Mouse (Mus musculus) granulocyte monocyte progenitor cell, adult 5-6 weeks (primary cell): ENCODE data around the gene Pef1. TPM values are rescaled to one million over a fixed set of nuclear protein-coding genes. Genes with fewer than 3 reads are reported as not detected.
A peak's percentile ranks its signal among the peaks of the same experiment; 100 is the strongest.

Experiments
- ATAC-seq: replicated peaks from 2 replicates; pipeline ENCODE4 v1.8.0; 2016; ENCODE audit warnings: mild to moderate bottlenecking, moderate TSS enrichment, inconsistent platforms; ENCODE audit not compliant: poor library complexity, severe bottlenecking
- total RNA-seq, 2 experiments: library from RNA; stranded (forward) in 1 of 2; stranded (reverse) in 1 of 2; fragments of 200-712, 200-1000 nt in 1 of 2; fragments of >200 nt in 1 of 2; fragmentation: Nextera tagmentation in 1 of 2; gene quantifications; 2 replicates each; pipeline ENCODE4 v1.2.3; 2014 to 2017

Pef1 gene
- total RNA-seq, 2 experiments from 2014 or later, result 10.4 to 60.5 TPM

GRCm38 (mm10) chr4:130085246-130085820 lies 17.0 kb upstream of the Pef1 start:
- ATAC-seq, result no peak

GRCm38 (mm10) chr4:130087293-130087692 lies 15.1 kb upstream of the Pef1 start:
- peak; percentile 90 for ATAC-seq

- no peak for ATAC-seq
These were observed 7.2 kb upstream of the Pef1 start for GRCm38 (mm10) chr4:130095137-130095536.

GRCm38 (mm10) chr4:130101183-130101582 lies 1.2 kb upstream of the Pef1 start:
- ATAC-seq, result peak; percentile 33

GRCm38 (mm10) chr4:130103632-130104031 lies 1.3 kb downstream of the Pef1 start:
- no peak for ATAC-seq

GRCm38 (mm10) chr4:130104584-130104983 lies 2.2 kb downstream of the Pef1 start:
- ATAC-seq, result no peak

- peak; percentile 52 for ATAC-seq
These were observed 4.7 kb downstream of the Pef1 start for GRCm38 (mm10) chr4:130107065-130107443.

- peak; percentile 84 for ATAC-seq
These were observed 5.2 kb downstream of the Pef1 start for GRCm38 (mm10) chr4:130107444-130108131.

- 0 out of 2 replicates have a peak, but pooled peaks have one; percentile 8 for ATAC-seq
These were observed 6.6 kb downstream of the Pef1 start for GRCm38 (mm10) chr4:130108929-130109328.

GRCm38 (mm10) chr4:130109666-130110065 lies 7.3 kb downstream of the Pef1 start:
- ATAC-seq, result no peak

- ATAC-seq, result no peak
These were observed 7.7 kb downstream of the Pef1 start for GRCm38 (mm10) chr4:130110091-130110490.

GRCm38 (mm10) chr4:130112299-130112698 lies 9.9 kb downstream of the Pef1 start:
- peak; percentile 80 for ATAC-seq

GRCm38 (mm10) chr4:130112732-130113131 lies 10.4 kb downstream of the Pef1 start:
- ATAC-seq, result peak; percentile 62

- ATAC-seq, result no peak
These were observed 18.4 kb downstream of the Pef1 start for GRCm38 (mm10) chr4:130120752-130121151.

GRCm38 (mm10) chr4:130121560-130121959 lies 19.2 kb downstream of the Pef1 start:
- ATAC-seq, result no peak

- ATAC-seq, result no peak
These were observed 20.7 kb downstream of the Pef1 start for GRCm38 (mm10) chr4:130123020-130123419.

GRCm38 (mm10) chr4:130124110-130124509 lies 21.8 kb downstream of the Pef1 start:
- ATAC-seq, result no peak

- ATAC-seq, result no peak
These were observed 22.8 kb downstream of the Pef1 start for GRCm38 (mm10) chr4:130125164-130125563.

GRCm38 (mm10) chr4:130125935-130126334 lies 23.6 kb downstream of the Pef1 start:
- ATAC-seq, result no peak

GRCm38 (mm10) chr4:130128907-130129306 lies 26.5 kb downstream of the Pef1 start:
- ATAC-seq, result no peak

- ATAC-seq, result no peak
These were observed 27.7 kb downstream of the Pef1 start for GRCm38 (mm10) chr4:130130082-130130481.
